Mouse (Mus musculus): ENCODE measurements at regions not wholly inside any gene's neighbourhood (a gene's known extent, or its start where the extent isn't known, plus 50 kb on each side); places are given as distances from the start of the nearest gene placed in this dataset.

DNA sequence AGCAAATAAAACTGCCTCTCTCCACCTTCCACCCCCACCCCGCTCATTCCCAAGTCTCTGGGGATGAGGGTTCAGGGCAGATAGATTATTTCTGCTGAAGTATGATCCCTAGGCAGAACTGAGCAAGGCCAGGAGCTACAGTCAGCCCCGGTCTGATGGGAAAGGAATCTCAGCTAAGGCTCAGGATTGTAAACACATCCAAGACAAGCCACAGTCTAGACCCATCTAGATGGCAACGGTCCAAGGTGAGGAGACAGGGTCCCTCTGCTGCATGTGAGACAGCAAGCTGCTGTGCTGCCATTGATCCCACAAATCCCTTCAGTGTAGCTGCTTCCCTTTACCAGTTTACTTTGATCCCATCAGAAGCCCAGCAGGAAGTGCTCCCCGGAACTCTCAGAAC, 181.3 kb downstream of the Qk start:
- TF ChIP-seq MAZ (IDR thresholded peaks at IDR 0.05; ENCODE audit: low read depth, low read length) (no peak), TCF12 (IDR thresholded peaks at IDR 0.05; ENCODE audit: low read depth, low read length) (no peak), GABPA (IDR thresholded peaks at IDR 0.05; ENCODE audit: insufficient replicate concordance, low read depth, low read length) (no peak), CTCF (conservative IDR thresholded peaks at IDR 0.05 in 1 of 2, IDR thresholded peaks at IDR 0.05 in 1 of 2; ENCODE audit: low read depth in 2 of 2, low read length in 2 of 2) (no peak), BHLHE40 (IDR thresholded peaks at IDR 0.05; ENCODE audit: low read depth, low read length) (no peak), KAT2A (IDR thresholded peaks at IDR 0.05; ENCODE audit: insufficient replicate concordance, low read length) (no peak), POLR2A (IDR thresholded peaks at IDR 0.05; ENCODE audit: low read depth, low read length) (no peak), ZC3H11A (IDR thresholded peaks at IDR 0.05; ENCODE audit: low read depth, low read length) (no peak), MAX (IDR thresholded peaks at IDR 0.05; ENCODE audit: low read length) (no peak), SIN3A (IDR thresholded peaks at IDR 0.05; ENCODE audit: low read length) (no peak), ZMIZ1 (IDR thresholded peaks at IDR 0.05; ENCODE audit: low read depth, low read length) (no peak), CHD1 (IDR thresholded peaks at IDR 0.05; ENCODE audit: low read depth, low read length) (no peak), IRF4 (IDR thresholded peaks at IDR 0.05; ENCODE audit: low read depth, low read length) (no peak), CHD2 (IDR thresholded peaks at IDR 0.05; ENCODE audit: low read length) (no peak)
